Comparison of ENCODE assay signal across 8 mouse cellular contexts in genomic region chr6:124512355-124512836, GRCm38 (mm10). TPM values are rescaled to one million over a fixed set of nuclear protein-coding genes. Genes with fewer than 3 reads are reported as not detected.
DNase-seq lines count a peak whose midpoint lies in the region; ATAC-seq and TF ChIP-seq lines count a peak whose summit lies in the region.

TSS of gene C1ra (plus strand) at chr6:124512405.

- no peak within 1 kb of the TSS for H3K27ac ChIP-seq in hindbrain, postnatal 0 days

- TF ChIP-seq CTCF in hindbrain, postnatal 0 days (IDR thresholded peaks at IDR 0.05; ENCODE audit: low read depth) = peak; percentile 80

- no peaks in the 10 kb centered on the region for H3K36me3 ChIP-seq in hindbrain, postnatal 0 days (ENCODE audit: insufficient read depth, low read length)

- no peak within 1 kb of the TSS for H3K9ac ChIP-seq in hindbrain, postnatal 0 days (replicated peaks; ENCODE audit: low read length)

- no peaks in the 10 kb centered on the region for H3K27me3 ChIP-seq in hindbrain, postnatal 0 days (ENCODE audit: insufficient read depth, low read length)

- peak; percentile 55 for DNase-seq in ZHBTc4 (ENCODE audit: low read depth, low spot score)
- peak; percentile 45 for DNase-seq in cerebellum, adult 9-11 months
- DNase-seq in gastrocnemius, postnatal 14 days = peak; percentile 44
- DNase-seq in hindbrain, postnatal 0 days (ENCODE audit: low spot score) = peak; percentile 73
- peak; percentile 28 to 38 for DNase-seq in left cerebral cortex, postnatal 10 days (ENCODE audit: extremely low spot score in 1 of 2, low spot score in 2 of 2)
- peak; percentile 48 to 71 for DNase-seq in right cerebral cortex, postnatal 10 days (ENCODE audit: low spot score in 2 of 2)

- H3K4me1 ChIP-seq in hindbrain, postnatal 0 days (ENCODE audit: insufficient read depth, low read length) = no peaks in the 10 kb centered on the region

- H3K9me3 ChIP-seq in hindbrain, postnatal 0 days (ENCODE audit: low read length) = no peaks in the 10 kb centered on the region

- H3K4me3 ChIP-seq in hindbrain, postnatal 0 days (ENCODE audit: low read length) = no peak within 1 kb of the TSS

- no peak for ATAC-seq in hindbrain, postnatal 0 days
- ATAC-seq in megakaryocyte, adult 5-6 weeks (ENCODE audit: poor library complexity, severe bottlenecking) = peak; percentile 74
- ATAC-seq in inflammation-experienced regulatory T-cells, adult 6 months = no peak

- intact Hi-C loops in gastrocnemius, postnatal 14 days (cut with DNase I; ENCODE audit: low total_unique reads) = no loop called here
- intact Hi-C loops in left cerebral cortex, postnatal 10 days (cut with DNase I) = no loop called here

- WGBS in hindbrain, postnatal 0 days = 12% methylated on average over 6 of the region's 6 CpGs

- peak within 1 kb of the TSS; percentile 48; the same call in 1 of the 2 replicates for H3K4me2 ChIP-seq in hindbrain, postnatal 0 days (ENCODE audit: low read depth, low read length)

RNA-seq across cellular contexts. Expression of gene C1ra, which starts in this region (rescaled TPM):
- total RNA-seq in gastrocnemius, postnatal 14 days (2021) = 10 to 100 TPM; 11.8 to 16.3 TPM
- total RNA-seq in hindbrain, postnatal 0 days (2014; rRNA removed) = 0.42 and 1.0 TPM in 2 replicates
- polyA plus RNA-seq in hindbrain, postnatal 0 days (2015; fragmentation: Nextera tagmentation; extraction: Ambion mirVana) = 0.73 and 0.83 TPM in 2 replicates
- 1 to 10 TPM in 1 of 2 experiments, under 1 TPM in 1; 0.99 to 1.2 TPM for total RNA-seq in left cerebral cortex, postnatal 10 days (2021)
- total RNA-seq in megakaryocyte, adult 5-6 weeks (2015) = 4.7 and 4.8 TPM in 2 replicates
- 3.4 and 3.8 TPM in 2 replicates for total RNA-seq in megakaryocyte, adult 5-6 weeks (2017)
- under 1 TPM; 0.19 to 0.44 (median 0.43) TPM for polyA plus RNA-seq in inflammation-experienced regulatory T-cells, adult 6 months (2017; shearing (Covaris generic))
